Mouse (Mus musculus) stomach, postnatal 0 days (tissue): ENCODE data around the gene Dpysl5. TPM values are rescaled to one million over a fixed set of nuclear protein-coding genes. Genes with fewer than 3 reads are reported as not detected.

Experiments used
- ATAC-seq: fragments of 200-750 bp; cut with Nextera tagmentation; 2 replicates; pipeline ENCODE4 v1.8.0; 2017; ENCODE audit not compliant: low FRiP score, low TSS enrichment
- DNase-seq: peaks from one replicate; pipeline ENCODE4 v3.0.0-alpha.2; 2016; ENCODE audit warnings: low spot score
- H3K27ac ChIP-seq: fragments of 300-500 bp; sonication (generic); replicated peaks from 2 replicates; pipeline ENCODE4 v1.5.1; 2014; ENCODE audit warnings: mild to moderate bottlenecking, control low read depth
- H3K27me3 ChIP-seq: fragments of 300-500 bp; sonication (generic); 2 replicates; pipeline ENCODE4 v1.6.1; 2014; ENCODE audit warnings: low read length; ENCODE audit not compliant: control insufficient read depth, insufficient read depth
- H3K36me3 ChIP-seq: fragments of 300-500 bp; sonication (generic); 2 replicates; pipeline ENCODE4 v1.6.1; 2014; ENCODE audit warnings: low read length, mixed read lengths; ENCODE audit not compliant: control insufficient read depth, insufficient read depth
- H3K4me1 ChIP-seq: fragments of 300-500 bp; sonication (generic); replicated peaks from 2 replicates; pipeline ENCODE4 v1.6.1; 2014; ENCODE audit warnings: antibody characterized with exemption; ENCODE audit not compliant: control insufficient read depth, insufficient read depth
- H3K4me2 ChIP-seq: fragments of 300-500 bp; sonication (generic); replicated peaks from 2 replicates; pipeline ENCODE4 v1.6.1; 2014; ENCODE audit warnings: low read depth, mild to moderate bottlenecking, control low read depth, moderate library complexity
- H3K4me3 ChIP-seq: fragments of 300-500 bp; sonication (generic); 2 replicates; pipeline ENCODE4 v1.5.1; 2014; ENCODE audit warnings: low read depth, low read length, control low read depth
- H3K9ac ChIP-seq: fragments of 300-500 bp; sonication (generic); 2 replicates; pipeline ENCODE4 v1.6.1; 2014; ENCODE audit warnings: mild to moderate bottlenecking, low read length, control low read depth, mixed read lengths
- H3K9me3 ChIP-seq: fragments of 300-500 bp; sonication (generic); 2 replicates; pipeline ENCODE4 v1.6.1; 2016; ENCODE audit warnings: low read length; ENCODE audit not compliant: control insufficient read depth
- CTCF ChIP-seq: IDR thresholded peaks from 2 replicates; pipeline ENCODE4 v1.5.1; 2016; ENCODE audit warnings: antibody characterized with exemption, low read depth, mild to moderate bottlenecking, moderate library complexity
- EP300 ChIP-seq: optimal IDR thresholded peaks from 2 replicates; pipeline ENCODE3; 2016; ENCODE audit warnings: antibody characterized with exemption
- WGBS: fragments of 180-500 bp; shearing (Covaris S2); extraction: QIAGEN DNeasy Blood & Tissue Kit; methylation state at CpG from one replicate; pipeline ENCODE4 v1.1.7; 2014; 5-methylcytosine and 5-hydroxymethylcytosine counted together
- polyA plus RNA-seq: library from polyadenylated mRNA; unstranded; fragments of >200 nt; fragmentation: Nextera tagmentation; extraction: Ambion mirVana; gene quantifications from 2 replicates; pipeline ENCODE4 v1.2.1, GENCODE M21; 2015

Gene Dpysl5
- polyA plus RNA-seq, 1 experiment from 2014 or later = 1.7 TPM

- no peaks in the 10 kb centered on the region for H3K9me3 ChIP-seq
- H3K27me3 ChIP-seq = peaks cover 4% of the 10 kb centered on the region; the same call in 1 of the 2 replicates
- H3K4me2 ChIP-seq = no peak overlapping the region
- ATAC-seq (no peak), DNase-seq (no peak)
- H3K36me3 ChIP-seq = no peaks in the 10 kb centered on the region
- no peak overlapping the region for H3K9ac ChIP-seq
- no peak overlapping the region for H3K4me3 ChIP-seq
- H3K27ac ChIP-seq = no peak overlapping the region
- TF ChIP-seq CTCF = no peak
- TF ChIP-seq EP300 = no peak
- H3K4me1 ChIP-seq = no peaks in the 10 kb centered on the region
- WGBS = 72% methylated on average over 10 of the region's 10 CpGs
Observed at GRCm38 (mm10) chr5:30717991-30718703, 6.8 kb downstream of the Dpysl5 start.

GRCm38 (mm10) chr5:30721935-30722334 lies 10.6 kb downstream of the Dpysl5 start:
- H3K9me3 ChIP-seq = no peaks in the 10 kb centered on the region
- no peaks in the 10 kb centered on the region for H3K27me3 ChIP-seq
- H3K4me1 ChIP-seq = no peaks in the 10 kb centered on the region
- H3K4me2 ChIP-seq = no peak overlapping the region
- no peak for DNase-seq
- WGBS = 91% methylated on average over 8 of the region's 8 CpGs
- TF ChIP-seq CTCF (no peak), EP300 (no peak)
- no peak overlapping the region for H3K4me3 ChIP-seq
- no peaks in the 10 kb centered on the region for H3K36me3 ChIP-seq
- ATAC-seq = no peak
- H3K27ac ChIP-seq = no peak overlapping the region
- H3K9ac ChIP-seq = no peak overlapping the region

- no peak overlapping the region for H3K4me3 ChIP-seq
- H3K4me1 ChIP-seq = no peaks in the 10 kb centered on the region
- H3K27ac ChIP-seq = no peak overlapping the region
- no peak for ATAC-seq
- WGBS = 94% methylated on average over 5 of the region's 5 CpGs
- DNase-seq = no peak
- no peaks in the 10 kb centered on the region for H3K27me3 ChIP-seq
- no peaks in the 10 kb centered on the region for H3K9me3 ChIP-seq
- no peaks in the 10 kb centered on the region for H3K36me3 ChIP-seq
- no peak overlapping the region for H3K9ac ChIP-seq
- H3K4me2 ChIP-seq = no peak overlapping the region
- TF ChIP-seq CTCF = no peak
- TF ChIP-seq EP300 = no peak
Observed at GRCm38 (mm10) chr5:30726151-30726693, 14.9 kb downstream of the Dpysl5 start.

GRCm38 (mm10) chr5:30732511-30732910 lies 21.1 kb downstream of the Dpysl5 start:
- H3K9ac ChIP-seq = no peak overlapping the region
- no peak for ATAC-seq

GRCm38 (mm10) chr5:30734666-30735065 lies 23.3 kb downstream of the Dpysl5 start:
- Histone ChIP-seq H3K9ac (no peak overlapping the region), H3K27me3 (no peaks in the 10 kb centered on the region), H3K4me1 (no peaks in the 10 kb centered on the region), H3K4me3 (no peak overlapping the region), H3K27ac (no peak overlapping the region), H3K36me3 (no peaks in the 10 kb centered on the region), H3K4me2 (no peak overlapping the region), H3K9me3 (no peaks in the 10 kb centered on the region)
- ATAC-seq (no peak), DNase-seq (no peak)
- TF ChIP-seq EP300 (no peak), CTCF (no peak)
- WGBS = 52% methylated on average over 4 of the region's 4 CpGs

More at GRCm38 (mm10) chr5:30732511-30732910, 21.1 kb downstream of the Dpysl5 start:
- 84% methylated on average over 7 of the region's 7 CpGs for WGBS
- H3K36me3 ChIP-seq = no peaks in the 10 kb centered on the region
- H3K27me3 ChIP-seq = no peaks in the 10 kb centered on the region
- no peak overlapping the region for H3K27ac ChIP-seq
- TF ChIP-seq EP300 (no peak), CTCF (no peak)
- no peak overlapping the region for H3K4me3 ChIP-seq
- no peaks in the 10 kb centered on the region for H3K4me1 ChIP-seq
- DNase-seq = no peak
- no peak overlapping the region for H3K4me2 ChIP-seq
- H3K9me3 ChIP-seq = no peaks in the 10 kb centered on the region

- H3K27ac ChIP-seq = no peak overlapping the region
- H3K27me3 ChIP-seq = no peaks in the 10 kb centered on the region
- ATAC-seq = peak; percentile 42; the same call in 1 of the 2 replicates
- TF ChIP-seq CTCF = no peak
- TF ChIP-seq EP300 = no peak
- H3K9me3 ChIP-seq = no peaks in the 10 kb centered on the region
- no peaks in the 10 kb centered on the region for H3K36me3 ChIP-seq
- WGBS = 39% methylated on average over 10 of the region's 10 CpGs
- no peak overlapping the region for H3K4me3 ChIP-seq
- no peak overlapping the region for H3K9ac ChIP-seq
- peak; percentile 16 for DNase-seq
- no peaks in the 10 kb centered on the region for H3K4me1 ChIP-seq
- H3K4me2 ChIP-seq = no peak overlapping the region
Observed at GRCm38 (mm10) chr5:30738127-30738828, 26.9 kb downstream of the Dpysl5 start.
